ENCODE assay signal across 8 mouse cellular contexts in the genomic region with DNA sequence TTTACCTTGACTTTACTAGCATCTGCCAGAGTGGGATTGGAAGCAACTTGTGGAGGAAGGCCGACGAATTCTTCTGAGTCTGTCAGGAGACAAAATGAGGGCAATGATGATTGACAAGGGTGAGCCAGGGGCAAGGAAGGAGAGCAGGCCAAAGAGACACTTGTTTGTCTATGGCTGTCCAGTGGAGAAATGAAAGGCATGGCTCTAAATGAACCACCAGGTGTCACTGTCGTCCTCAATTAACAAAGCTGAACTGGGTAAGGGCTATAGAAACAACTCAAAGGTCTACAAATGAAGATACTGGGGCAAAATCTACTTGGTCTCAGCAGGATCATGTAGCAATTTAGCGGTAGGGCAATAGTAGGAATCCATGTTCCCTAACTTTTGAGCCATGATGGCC. TPM values are rescaled to one million over a fixed set of nuclear protein-coding genes. Genes with fewer than 3 reads are reported as not detected.
DNase-seq lines count a peak whose midpoint lies in the region; ATAC-seq and TF ChIP-seq lines count a peak whose summit lies in the region.

No protein-coding gene starts in this region.

- H3K79me2 ChIP-seq in liver, adult 2 months (ENCODE audit: control insufficient read depth, insufficient read depth, low read length): no peaks in the 10 kb centered on the region

- H3K4me2 ChIP-seq in liver, embryonic 11.5 days: no peak overlapping the region
- H3K4me2 ChIP-seq in forebrain, embryonic 15.5 days (replicated peaks): no peak overlapping the region

- H3K9me3 ChIP-seq in liver, embryonic 11.5 days (ENCODE audit: control insufficient read depth, low read length): no peaks in the 10 kb centered on the region
- no peaks in the 10 kb centered on the region for H3K9me3 ChIP-seq in G1E (replicated peaks)
- H3K9me3 ChIP-seq in forebrain, embryonic 15.5 days: no peaks in the 10 kb centered on the region

- 32% methylated on average over 4 of the region's 4 CpGs for WGBS in liver, adult 2 months
- WGBS in liver, embryonic 11.5 days: 41% methylated on average over 4 of the region's 4 CpGs
- WGBS in forebrain, embryonic 15.5 days: 58% methylated on average over 4 of the region's 4 CpGs

- TF ChIP-seq POLR2A in liver, adult 2 months (IDR thresholded peaks at IDR 0.05; ENCODE audit: extremely low read depth, insufficient read depth, low read length): no peak

- H3K27me3 ChIP-seq in liver, adult 2 months (ENCODE audit: control insufficient read depth, insufficient read depth, low read length): no peaks in the 10 kb centered on the region
- H3K27me3 ChIP-seq in liver, embryonic 11.5 days (replicated peaks; ENCODE audit: control insufficient read depth, insufficient read depth, low read length): no peaks in the 10 kb centered on the region
- H3K27me3 ChIP-seq in G1E (ENCODE audit: insufficient read depth, low read length): no peaks in the 10 kb centered on the region
- H3K27me3 ChIP-seq in forebrain, embryonic 15.5 days: no peaks in the 10 kb centered on the region

- peaks cover 2% of the 10 kb centered on the region for H3K4me1 ChIP-seq in liver, adult 2 months (ENCODE audit: control insufficient read depth, insufficient read depth, low read length)
- no peaks in the 10 kb centered on the region for H3K4me1 ChIP-seq in liver, embryonic 11.5 days (replicated peaks; ENCODE audit: control insufficient read depth, insufficient read depth, low read length)
- H3K4me1 ChIP-seq in G1E (ENCODE audit: insufficient read depth, low read depth, low read length): no peaks in the 10 kb centered on the region
- H3K4me1 ChIP-seq in forebrain, embryonic 15.5 days: 0 out of 2 replicates have a peak, but pooled peaks cover 6% of the 10 kb centered on the region

- no peak overlapping the region for H3K9ac ChIP-seq in liver, adult 2 months (ENCODE audit: low read depth, low read length)
- no peak overlapping the region for H3K9ac ChIP-seq in liver, embryonic 11.5 days (ENCODE audit: low read depth, low read length)
- H3K9ac ChIP-seq in forebrain, embryonic 15.5 days (replicated peaks): no peak overlapping the region

- no peaks in the 10 kb centered on the region for H3K36me3 ChIP-seq in liver, adult 2 months (ENCODE audit: control insufficient read depth, insufficient read depth, low read length)
- no peaks in the 10 kb centered on the region for H3K36me3 ChIP-seq in liver, embryonic 11.5 days (ENCODE audit: control insufficient read depth, insufficient read depth, low read length)
- H3K36me3 ChIP-seq in G1E (replicated peaks): no peaks in the 10 kb centered on the region
- H3K36me3 ChIP-seq in forebrain, embryonic 15.5 days: no peaks in the 10 kb centered on the region

- H3K4me3 ChIP-seq in liver, adult 2 months (ENCODE audit: insufficient read depth, low read depth, low read length): no peak overlapping the region
- no peak overlapping the region for H3K4me3 ChIP-seq in liver, embryonic 11.5 days (ENCODE audit: low read depth, low read length)
- H3K4me3 ChIP-seq in G1E (ENCODE audit: low read depth, low read length): no peak overlapping the region
- H3K4me3 ChIP-seq in left cerebral cortex, adult 2 months: no peak overlapping the region
- H3K4me3 ChIP-seq in forebrain, embryonic 15.5 days: no peak overlapping the region

- intact Hi-C loops in left cerebral cortex, adult 2 months (cut with DNase I): loop anchor here (1.0 kb wide), 1 partner anchor 36 kb away; no protein-coding TSS in a partner anchor

- ATAC-seq in liver, embryonic 11.5 days (replicated peaks; ENCODE audit: low FRiP score): no peak; the same call in 1 of the 2 replicates
- no peak for ATAC-seq in G1E (ENCODE audit: extremely low read depth, insufficient number of reproducible peaks, low FRiP score, poor library complexity, severe bottlenecking)
- ATAC-seq in forebrain, embryonic 15.5 days (replicated peaks): no peak

- no peak overlapping the region for H3K27ac ChIP-seq in liver, adult 2 months (replicated peaks; ENCODE audit: insufficient read depth, low read depth, low read length)
- H3K27ac ChIP-seq in liver, embryonic 11.5 days (ENCODE audit: low read depth, low read length): no peak overlapping the region
- no peak overlapping the region for H3K27ac ChIP-seq in left cerebral cortex, adult 2 months
- H3K27ac ChIP-seq in forebrain, embryonic 15.5 days (replicated peaks): no peak overlapping the region

- peak; percentile 58 for DNase-seq in liver, adult 2 months (ENCODE audit: extremely low read depth, low read depth, low spot score)
- DNase-seq in liver, embryonic 11.5 days (ENCODE audit: low spot score): no peak
- no peak for DNase-seq in G1E (ENCODE audit: low spot score)
- peak; percentile 81 for DNase-seq in embryo, embryonic 10 days (ENCODE audit: low spot score)
- peak; percentile 26 for DNase-seq in induced T-regulatory cell, adult 2 months (ENCODE audit: low read depth)
- DNase-seq in left cerebral cortex, adult 2 months (ENCODE audit: extremely low spot score in 1 of 2, low spot score in 2 of 2): peak in 1 of 2 experiments; percentile 44
- DNase-seq in retina, embryonic 14.5 days (ENCODE audit: low spot score): peak; percentile 74

- TF ChIP-seq CTCF in liver, adult 2 months (IDR thresholded peaks at IDR 0.05; ENCODE audit: low read depth, low read length): peak; percentile 52
- TF ChIP-seq CTCF in G1E (IDR thresholded peaks at IDR 0.05; ENCODE audit: low read depth, low read length): 0 out of 2 replicates have a peak, but pooled peaks have one; percentile 20
- peak; percentile 78 for TF ChIP-seq CTCF in left cerebral cortex, adult 2 months (IDR thresholded peaks at IDR 0.05)

RNA-seq across cellular contexts. Expression of gene Fzd4, which starts 33.4 kb away (rescaled TPM):
- 11.5 and 12.1 TPM in 2 replicates for total RNA-seq in liver, adult 2 months (2014; rRNA removed)
- 4.8 and 6.3 TPM in 2 replicates for polyA plus RNA-seq in liver, adult 2 months (2012; rRNA removed)
- 7.8 and 8.3 TPM in 2 replicates for polyA plus RNA-seq in liver, embryonic 11.5 days (2014; fragmentation: Nextera tagmentation; extraction: Ambion mirVana)
- total RNA-seq in G1E (2014; fragmentation: Nextera tagmentation): not detected in 2 replicates
- total RNA-seq in G1E (2017): 0.06 and 0.11 TPM in 2 replicates
- polyA plus RNA-seq in G1E (2012): not detected in 2 replicates
- 1 to 10 TPM; 7.0 to 8.4 TPM for total RNA-seq in left cerebral cortex, adult 2 months (2021)
- 1.3 and 1.5 TPM in 2 replicates for polyA plus RNA-seq in forebrain, embryonic 15.5 days (2015; fragmentation: Nextera tagmentation; extraction: Ambion mirVana)

RNA-seq across cellular contexts. Expression of gene Tmem135, which starts 33.6 kb away (rescaled TPM):
- total RNA-seq in liver, adult 2 months (2014; rRNA removed): 60.4 and 60.5 TPM in 2 replicates
- 101 and 108 TPM in 2 replicates for polyA plus RNA-seq in liver, adult 2 months (2012; rRNA removed)
- 27.0 and 28.9 TPM in 2 replicates for polyA plus RNA-seq in liver, embryonic 11.5 days (2014; fragmentation: Nextera tagmentation; extraction: Ambion mirVana)
- 17.8 and 25.1 TPM in 2 replicates for total RNA-seq in G1E (2014; fragmentation: Nextera tagmentation)
- 22.9 and 23.1 TPM in 2 replicates for total RNA-seq in G1E (2017)
- 108 and 112 TPM in 2 replicates for polyA plus RNA-seq in G1E (2012)
- 10 to 100 TPM; 64.7 to 65.6 TPM for total RNA-seq in left cerebral cortex, adult 2 months (2021)
- polyA plus RNA-seq in forebrain, embryonic 15.5 days (2015; fragmentation: Nextera tagmentation; extraction: Ambion mirVana): 22.7 and 25.4 TPM in 2 replicates

Comparison
In these comparisons a context has a peak if more than half of its experiments do, and no peak if none do; other contexts are left out.
1. DNase-seq: peak in liver, adult 2 months (single experiment), embryo, embryonic 10 days (single experiment), induced T-regulatory cell, adult 2 months (single experiment) and retina, embryonic 14.5 days (single experiment); none in liver, embryonic 11.5 days (single experiment) and G1E (single experiment).
2. CTCF ChIP-seq: peak in every context shown above with its lines; median percentile 78 in left cerebral cortex, adult 2 months; 52 in liver, adult 2 months; 20 in G1E.